Mouse (Mus musculus): ENCODE data around the gene Hgf. TPM values are rescaled to one million over a fixed set of nuclear protein-coding genes. Genes with fewer than 3 reads are reported as not detected.
A peak's percentile ranks its signal among the peaks of the same experiment; 100 is the strongest.

The Hgf gene
- under 1 TPM; 0.26 to 0.37 TPM for total RNA-seq (2021)
- long read RNA-seq, experiment 1 = 0 reads
- long read RNA-seq, experiment 2 = 0 reads

DNA sequence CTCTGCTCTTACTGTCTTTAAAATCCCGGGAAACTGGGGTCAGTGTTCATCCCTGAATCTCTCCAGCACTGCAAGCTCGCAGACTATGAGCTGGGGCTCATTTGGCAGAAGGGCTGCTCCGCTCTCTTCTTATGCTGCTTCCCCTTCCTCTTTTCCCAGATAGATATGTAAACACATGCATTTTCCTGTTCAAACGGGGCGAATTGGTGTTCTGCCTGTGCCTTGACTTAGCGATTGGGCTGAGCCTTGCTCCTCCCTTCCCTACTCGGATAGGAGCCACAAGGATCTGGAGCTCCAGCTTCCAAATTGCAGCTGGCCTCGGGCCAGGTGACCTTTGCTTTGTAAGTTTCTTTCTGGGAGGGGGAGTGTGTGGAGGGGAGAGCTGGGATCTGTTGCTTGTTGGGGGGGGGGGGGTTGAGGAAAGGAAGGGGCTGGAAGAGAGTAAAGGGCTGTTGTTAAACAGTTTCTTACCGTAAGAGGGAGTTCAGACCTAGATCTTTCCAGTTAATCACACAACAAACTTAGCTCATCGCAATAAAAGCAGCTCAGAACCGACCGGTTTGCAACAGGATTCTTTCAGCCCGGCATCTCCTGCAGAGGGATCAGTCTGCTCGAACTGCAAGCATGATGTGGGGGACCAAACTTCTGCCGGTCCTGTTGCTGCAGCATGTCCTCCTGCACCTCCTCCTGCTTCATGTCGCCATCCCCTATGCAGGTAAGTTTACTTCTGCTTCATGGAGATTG lies at the start of gene Hgf:
Hgf (plus strand) TSS at position 192 of the 744 bp plus-strand sequence.
- peak; percentile 25 for DNase-seq (ENCODE audit: low spot score)

DNA sequence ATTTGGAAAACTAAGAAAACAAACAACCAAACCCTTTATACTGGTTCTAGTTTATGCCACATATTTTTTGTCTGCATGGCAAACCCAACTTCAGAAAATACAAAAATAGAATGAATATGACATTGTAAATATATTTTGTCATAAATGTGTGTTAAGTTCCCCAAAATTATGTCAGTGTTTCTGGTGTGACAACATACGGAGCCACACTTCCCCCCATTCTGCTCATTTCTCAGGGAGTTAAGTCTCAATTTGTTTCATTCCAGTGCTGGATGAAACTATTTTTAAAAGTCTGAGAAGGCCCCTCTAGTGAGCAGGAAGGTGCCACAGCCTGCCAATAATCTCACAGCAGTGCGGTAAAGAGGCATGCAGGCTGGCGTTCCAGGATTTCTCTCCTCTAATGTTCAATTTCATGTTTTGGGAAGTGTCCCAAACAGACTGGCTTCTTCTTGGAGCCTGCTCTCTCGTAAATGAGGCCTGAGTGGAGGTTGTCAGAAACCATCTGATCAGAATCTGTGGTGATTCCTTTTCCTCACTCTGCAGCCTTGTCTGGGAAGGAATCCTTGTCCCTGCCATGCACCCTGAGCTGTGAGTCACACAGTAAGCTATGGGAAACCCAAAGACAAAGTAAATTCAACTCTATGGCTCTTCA lies 46.5 kb upstream of the Hgf start:
- DNase-seq (ENCODE audit: low spot score) = no peak

DNA sequence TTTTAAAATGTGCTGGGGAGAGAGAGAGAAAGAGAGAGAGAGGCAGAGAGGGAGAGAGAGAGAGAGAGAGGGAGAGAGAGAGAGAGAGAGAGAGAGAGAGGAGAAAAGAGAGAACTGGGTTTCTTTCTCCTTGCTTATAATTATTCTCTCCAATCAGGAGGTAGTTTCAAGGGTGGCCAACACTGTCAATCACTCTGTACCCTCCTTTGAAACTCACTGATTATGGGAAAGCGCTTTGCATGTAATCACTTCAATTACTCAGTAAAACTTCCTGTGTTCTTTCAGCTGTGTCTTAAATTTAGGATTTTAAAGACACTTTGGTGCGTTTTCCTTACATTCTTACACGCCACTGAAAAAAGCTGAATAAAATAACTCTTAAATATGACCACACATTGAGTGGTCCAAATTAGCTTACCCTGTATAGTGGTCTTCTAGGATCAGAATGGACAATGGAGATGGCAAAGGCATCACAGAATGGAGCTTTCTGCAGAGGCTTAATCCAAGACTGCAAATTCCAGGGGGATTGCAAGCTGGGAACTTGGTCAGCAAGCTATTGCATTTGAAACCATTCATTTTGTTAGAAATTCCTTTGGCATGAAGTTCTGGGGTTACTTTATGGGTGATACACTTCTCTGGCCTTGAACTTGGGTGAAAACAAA lies 21.5 kb upstream of the Hgf start:
- DNase-seq (ENCODE audit: low spot score) = no peak

DNA sequence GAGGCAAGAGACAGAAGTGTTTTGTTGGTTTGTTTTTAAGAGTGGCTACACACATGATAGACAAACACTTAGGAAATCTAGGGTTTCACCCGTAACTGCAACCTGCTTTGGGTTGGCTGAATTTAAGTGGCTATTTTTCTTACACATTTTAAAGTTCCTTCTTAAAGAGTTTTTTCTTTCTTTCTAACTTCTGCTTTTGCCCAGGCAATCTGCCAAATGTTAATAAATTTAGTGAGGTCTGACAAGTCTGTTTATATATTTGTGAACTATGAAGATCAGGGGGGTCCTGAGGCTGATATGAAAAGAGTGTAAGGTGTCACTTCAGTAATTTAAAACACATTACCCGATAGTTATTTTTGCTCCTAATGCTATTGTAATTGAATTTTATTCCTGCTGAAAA lies 15.2 kb upstream of the Hgf start:
- no peak for DNase-seq (ENCODE audit: low spot score)

DNA sequence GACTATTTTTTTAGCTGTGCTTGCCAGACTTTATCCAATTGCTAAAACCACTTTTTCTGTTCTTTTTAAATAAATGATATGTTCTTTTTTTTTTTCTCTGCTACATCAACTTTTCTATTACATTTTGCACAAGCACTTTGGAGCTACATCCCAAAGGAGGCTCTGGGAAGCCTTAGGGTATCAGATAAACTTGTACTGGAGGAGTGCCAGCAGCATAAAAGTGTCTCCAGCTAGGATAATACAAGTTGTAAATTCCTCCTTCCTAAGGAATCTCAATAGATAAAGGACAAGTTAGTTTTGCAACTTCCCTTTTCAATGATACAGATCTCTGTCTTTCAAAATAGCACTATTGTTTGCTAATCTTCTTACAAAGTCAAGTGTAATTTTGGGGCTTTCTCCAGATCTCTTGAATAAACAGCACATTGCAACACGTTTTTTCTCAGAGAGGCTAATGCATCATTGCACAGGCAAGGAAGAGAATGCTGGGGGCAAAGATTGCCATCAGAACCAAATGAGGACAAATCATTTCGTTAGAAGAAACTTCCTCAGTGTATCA lies 11.7 kb upstream of the Hgf start:
- DNase-seq (ENCODE audit: low spot score) = no peak

DNA sequence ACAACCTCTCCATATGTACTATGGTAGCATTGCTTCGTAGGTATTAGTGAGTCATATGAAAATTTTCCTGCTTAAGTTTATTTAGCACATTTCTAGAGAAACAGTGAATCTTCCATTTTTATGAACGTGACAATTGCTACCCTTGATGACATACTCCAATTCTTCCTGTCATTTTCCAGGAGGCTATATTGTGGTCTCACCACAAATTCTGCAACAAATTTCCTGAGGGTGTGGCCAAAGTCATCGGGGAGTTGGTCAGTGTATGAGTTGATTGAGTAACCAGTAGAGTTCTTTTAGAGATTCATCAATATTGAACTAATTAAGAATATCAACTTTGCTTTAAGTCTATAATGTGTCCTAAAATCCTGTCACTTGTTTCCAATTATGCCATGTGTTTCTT lies 5.8 kb upstream of the Hgf start:
- DNase-seq (ENCODE audit: low spot score) = no peak

DNA sequence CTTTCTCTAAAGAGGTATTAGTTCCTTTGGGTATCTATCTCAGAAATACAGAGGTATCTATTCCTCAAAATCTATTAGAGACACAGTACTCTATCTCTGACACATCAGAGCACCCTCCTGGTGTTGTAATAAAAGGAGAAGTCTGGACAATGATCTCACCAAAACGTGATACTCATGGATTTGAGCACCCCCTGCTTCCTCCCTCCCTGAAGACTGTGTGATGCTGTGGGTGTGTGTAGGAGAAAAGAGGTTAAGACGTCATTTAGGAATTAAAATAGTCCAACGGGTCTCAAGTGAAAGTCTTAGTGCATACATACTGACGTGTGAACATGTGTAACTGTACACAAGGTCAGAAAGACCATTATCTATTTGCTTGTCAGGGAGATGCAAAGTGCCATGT lies 648 bp upstream of the Hgf start:
- DNase-seq (ENCODE audit: low spot score) = no peak

GRCm38 (mm10) chr5:16560247-16560646 lies 7.0 kb downstream of the Hgf start:
- no peak for DNase-seq (ENCODE audit: low spot score)

DNA sequence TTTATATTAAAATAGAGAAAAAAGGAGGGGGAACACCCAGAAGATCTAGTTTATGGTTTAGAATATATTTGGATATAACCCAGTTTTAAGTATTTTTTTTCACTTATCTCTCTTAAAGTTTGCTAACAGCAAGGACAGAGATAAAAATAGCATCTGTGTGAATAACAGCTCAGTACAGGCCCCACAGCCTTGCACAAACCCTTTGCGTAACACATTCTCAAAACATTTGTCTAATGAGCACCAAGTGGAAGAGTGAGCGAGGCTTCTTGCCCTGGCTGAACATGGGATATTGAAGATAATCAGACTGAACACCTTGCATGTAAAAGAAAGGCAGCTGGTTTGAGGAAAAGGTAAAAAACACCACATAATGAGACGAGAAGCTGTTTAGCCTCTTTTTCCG lies 15.7 kb downstream of the Hgf start:
- DNase-seq (ENCODE audit: low spot score) = no peak

GRCm38 (mm10) chr5:16577882-16578742 lies 24.8 kb downstream of the Hgf start:
- DNase-seq (ENCODE audit: low spot score) = no peak

DNA sequence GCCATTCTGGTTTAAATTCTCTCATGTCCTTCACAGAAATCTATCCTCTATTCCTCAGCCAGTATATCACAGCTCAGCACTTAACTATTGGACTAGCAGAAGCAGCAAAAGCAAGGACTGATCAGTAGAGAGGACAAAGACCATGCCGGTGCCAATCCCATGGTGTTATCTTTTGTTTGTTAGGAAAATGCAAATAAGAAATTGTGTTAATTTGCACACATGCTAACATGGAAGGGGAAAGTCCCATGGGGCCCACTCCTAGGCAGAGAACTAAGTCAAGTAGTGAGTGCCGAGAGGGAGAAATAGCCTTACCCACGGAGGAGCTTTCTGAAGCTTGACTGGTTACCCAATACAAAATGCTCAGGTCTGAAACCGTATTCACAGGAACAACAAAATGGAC lies 42.4 kb downstream of the Hgf start:
- DNase-seq (ENCODE audit: low spot score) = no peak

GRCm38 (mm10) chr5:16597996-16598395 lies 44.7 kb downstream of the Hgf start:
- DNase-seq (ENCODE audit: low spot score) = no peak

- DNase-seq (ENCODE audit: low spot score) = no peak
Observed at GRCm38 (mm10) chr5:16601463-16601862, 48.2 kb downstream of the Hgf start.

DNA sequence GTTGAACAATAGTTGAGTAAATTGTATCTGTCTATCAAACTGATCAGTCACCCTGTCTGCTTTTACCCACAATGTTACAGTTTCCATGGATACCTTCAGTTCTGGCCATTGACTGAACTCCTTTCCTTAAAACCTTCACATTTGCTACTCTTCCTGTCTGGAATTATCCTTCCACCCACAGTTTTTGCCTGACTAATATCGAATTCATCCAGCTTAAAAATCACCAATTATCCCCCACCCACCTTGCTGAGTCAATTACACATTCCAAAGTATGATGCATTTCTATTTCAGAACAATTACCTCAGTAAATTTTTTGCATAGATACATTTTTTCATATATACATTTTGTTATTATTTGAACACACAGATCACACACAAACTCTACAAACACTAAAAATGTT lies 79.7 kb downstream of the Hgf start:
- no peak for DNase-seq (ENCODE audit: low spot score)

DNA sequence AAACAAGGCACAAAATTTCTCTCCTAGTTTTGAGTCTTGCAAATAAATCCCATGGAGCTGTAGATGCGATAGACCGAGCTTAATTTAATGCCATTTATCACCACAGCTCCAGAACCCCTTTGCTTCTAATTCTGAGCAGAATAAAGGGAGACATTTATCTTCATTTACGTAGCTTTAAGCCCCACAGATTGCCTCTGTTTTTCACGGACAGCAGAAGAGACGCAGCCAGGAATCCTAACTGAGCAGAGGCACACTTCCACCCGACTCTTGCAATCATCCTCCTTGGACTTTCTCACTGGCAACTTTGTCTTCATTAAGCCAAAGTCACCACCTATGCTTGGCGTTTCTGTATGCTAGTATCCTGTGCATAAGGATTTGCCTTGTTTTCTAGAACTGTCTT lies 93.1 kb downstream of the Hgf start:
- DNase-seq (ENCODE audit: low spot score) = no peak

DNA sequence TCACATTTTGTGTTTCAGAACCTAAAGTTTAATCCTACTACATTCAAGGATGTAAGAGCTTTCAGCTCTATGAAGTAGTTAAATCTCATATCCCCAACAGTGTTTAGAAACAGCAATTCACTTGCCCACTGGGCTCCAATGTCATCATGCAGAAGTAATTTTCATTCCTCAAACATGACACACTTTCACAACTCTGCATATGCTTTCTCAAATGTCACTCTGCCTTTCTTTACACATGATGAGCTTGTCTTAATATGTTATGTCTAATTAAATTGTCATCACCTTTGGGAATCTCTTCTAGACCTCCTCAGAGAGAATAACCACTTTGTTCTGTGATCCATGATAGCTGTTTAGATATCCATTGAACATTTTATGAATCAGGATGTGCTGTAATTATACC lies 94.4 kb downstream of the Hgf start:
- DNase-seq (ENCODE audit: low spot score) = no peak

GRCm38 (mm10) chr5:16650240-16650639 lies 96.9 kb downstream of the Hgf start:
- DNase-seq (ENCODE audit: low spot score) = no peak

DNA sequence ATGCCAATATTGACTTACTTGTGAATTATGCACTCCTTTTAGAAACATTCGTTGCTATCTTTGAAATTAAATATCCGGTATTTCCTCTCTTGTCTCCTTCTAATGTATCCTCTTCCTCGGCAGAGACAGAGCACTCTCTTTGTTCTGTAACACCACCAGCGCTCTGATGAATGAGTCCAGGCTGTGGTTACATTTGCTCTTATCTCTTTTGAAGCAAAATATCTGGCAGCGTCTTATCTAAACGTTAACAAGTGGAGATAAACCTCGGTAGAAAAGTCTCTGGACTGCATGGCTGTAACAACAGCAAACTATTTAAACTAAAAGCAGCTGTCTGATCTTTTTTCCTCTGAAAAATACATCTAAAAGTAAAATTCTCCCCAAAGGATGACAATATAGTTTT lies 100.7 kb downstream of the Hgf start:
- DNase-seq (ENCODE audit: low spot score) = no peak
